Mouse (Mus musculus): ENCODE data around the gene Ablim2. TPM values are rescaled to one million over a fixed set of nuclear protein-coding genes. Genes with fewer than 3 reads are reported as not detected.
A peak's percentile ranks its signal among the peaks of the same experiment; 100 is the strongest.

The Ablim2 gene
- polyA plus RNA-seq, 1 experiment from 2014 or later = 1.8 TPM

DNA sequence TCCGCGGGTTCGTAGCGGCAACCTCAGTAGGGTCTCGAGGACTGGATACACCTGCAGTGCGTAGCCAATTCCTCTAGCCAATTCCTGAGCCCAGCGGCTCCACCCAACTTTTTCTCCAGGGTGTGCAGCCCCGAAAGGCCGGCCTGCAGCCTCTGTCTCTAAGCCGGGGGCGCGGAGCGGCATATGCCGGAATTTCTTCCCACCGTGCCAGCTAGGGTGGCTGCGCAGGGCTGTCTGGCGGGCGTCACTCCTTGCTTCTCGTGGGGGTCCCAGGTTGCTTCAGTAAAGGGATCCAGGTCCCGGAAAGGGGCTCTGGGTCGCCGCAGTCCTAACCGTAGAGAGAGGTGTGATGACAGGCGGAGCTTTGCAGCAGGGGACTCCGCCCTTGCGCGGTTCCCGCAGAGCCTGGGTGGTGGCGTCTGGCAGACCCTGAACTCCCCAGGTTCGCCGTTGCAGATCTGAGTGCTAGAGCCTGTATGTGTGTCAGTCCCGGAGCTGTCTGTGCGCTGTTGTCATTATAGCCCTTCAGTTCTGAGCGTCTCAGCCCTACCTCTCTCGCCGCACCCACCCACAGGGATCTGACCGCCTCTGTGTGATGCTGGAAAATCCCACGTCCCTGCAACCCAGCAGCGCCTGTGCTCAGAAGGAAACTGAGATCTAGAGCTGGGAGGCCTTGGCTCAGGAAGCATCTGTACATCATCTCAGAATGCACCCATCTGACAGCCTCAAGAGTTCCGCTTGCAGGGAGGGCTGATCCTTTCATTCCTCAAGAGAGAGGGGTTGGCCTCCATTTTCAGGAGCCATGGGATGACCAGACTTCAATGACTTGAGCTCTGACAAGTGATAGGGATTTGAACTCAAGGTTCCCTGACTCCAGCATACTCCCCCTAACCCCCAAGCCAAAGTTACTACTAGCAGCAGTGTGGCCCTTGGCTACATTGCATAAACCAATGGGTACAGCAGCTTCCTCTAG is 687 bp downstream of the Ablim2 start:
- no peaks in the 10 kb centered on the region for H3K9me3 ChIP-seq
- H3K27ac ChIP-seq = no peak overlapping the region
- H3K36me3 ChIP-seq = no peaks in the 10 kb centered on the region
- H3K9ac ChIP-seq = peak overlapping the region; percentile 59
- H3K4me2 ChIP-seq (replicated peaks) = peak overlapping the region; percentile 99
- H3K4me3 ChIP-seq = peak overlapping the region; percentile 61
- WGBS = 2% methylated on average over 40 of the region's 40 CpGs
- peaks cover 10% of the 10 kb centered on the region for H3K4me1 ChIP-seq
- peaks cover 69% of the 10 kb centered on the region for H3K27me3 ChIP-seq
- ATAC-seq (ENCODE audit: low FRiP score, low read depth) = peak; percentile 6; the same call in 1 of the 2 replicates

GRCm38 (mm10) chr5:35761323-35761722 is 3.6 kb downstream of the Ablim2 start:
- Histone ChIP-seq H3K4me3 (no peak overlapping the region), H3K4me2 (replicated peaks) (no peak overlapping the region), H3K4me1 (peaks cover 10% of the 10 kb centered on the region), H3K27ac (no peak overlapping the region), H3K9ac (no peak overlapping the region), H3K9me3 (no peaks in the 10 kb centered on the region), H3K36me3 (no peaks in the 10 kb centered on the region), H3K27me3 (peaks cover 62% of the 10 kb centered on the region)
- WGBS = 75% methylated on average over 5 of the region's 5 CpGs
- ATAC-seq (ENCODE audit: low FRiP score, low read depth) = no peak

GRCm38 (mm10) chr5:35762388-35762787 is 4.7 kb downstream of the Ablim2 start:
- no peaks in the 10 kb centered on the region for H3K36me3 ChIP-seq
- H3K4me2 ChIP-seq (replicated peaks) = no peak overlapping the region
- H3K4me3 ChIP-seq = no peak overlapping the region
- H3K9me3 ChIP-seq = no peaks in the 10 kb centered on the region
- no peak for ATAC-seq (ENCODE audit: low FRiP score, low read depth)
- peaks cover 9% of the 10 kb centered on the region for H3K4me1 ChIP-seq
- peaks cover 51% of the 10 kb centered on the region for H3K27me3 ChIP-seq
- no peak overlapping the region for H3K27ac ChIP-seq
- H3K9ac ChIP-seq = no peak overlapping the region
- 73% methylated on average over 5 of the region's 5 CpGs for WGBS

DNA sequence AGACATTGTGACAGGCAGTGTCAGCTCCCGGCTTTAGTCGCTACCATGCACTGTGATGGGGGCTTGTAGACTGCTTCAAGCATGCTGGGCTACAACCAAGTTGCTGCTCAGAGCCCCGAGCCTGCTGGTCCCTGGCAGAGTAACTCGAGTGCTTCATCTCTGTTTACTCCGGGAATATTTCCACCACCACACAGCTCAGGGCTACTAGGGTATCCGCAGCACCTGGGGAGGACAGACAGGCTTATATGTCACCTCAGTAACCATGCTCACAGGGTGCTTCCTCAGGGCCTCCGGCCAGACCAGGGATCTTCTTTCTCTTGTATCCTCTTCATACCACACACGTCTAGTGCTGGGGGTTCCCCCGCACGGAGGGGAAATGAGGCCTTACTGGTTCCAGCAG is 5.2 kb downstream of the Ablim2 start:
- Histone ChIP-seq H3K4me2 (replicated peaks) (no peak overlapping the region), H3K9ac (no peak overlapping the region), H3K27me3 (peaks cover 48% of the 10 kb centered on the region), H3K9me3 (no peaks in the 10 kb centered on the region), H3K27ac (no peak overlapping the region), H3K36me3 (no peaks in the 10 kb centered on the region), H3K4me3 (no peak overlapping the region), H3K4me1 (peaks cover 13% of the 10 kb centered on the region)
- 74% methylated on average over 10 of the region's 10 CpGs for WGBS
- no peak for ATAC-seq (ENCODE audit: low FRiP score, low read depth)

DNA sequence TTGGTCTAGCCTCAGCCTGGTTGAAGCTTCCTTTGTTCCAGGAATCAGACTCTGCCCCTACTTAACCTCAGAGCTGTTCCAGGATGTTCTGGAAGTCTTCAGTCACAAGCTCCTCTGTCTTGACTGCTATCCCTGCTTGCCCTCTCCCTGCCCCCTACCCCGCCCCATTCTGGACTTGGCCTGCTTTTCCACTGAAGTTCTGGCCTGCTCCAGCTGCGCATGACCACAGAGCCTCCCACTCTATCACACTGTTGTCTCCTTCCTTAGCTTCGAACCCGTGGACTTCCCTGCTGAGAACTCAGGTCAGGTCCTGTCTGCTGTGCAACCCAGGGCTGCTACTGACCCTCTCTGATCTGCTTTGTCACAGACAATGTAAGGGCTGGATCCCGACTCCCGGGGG is 8.2 kb downstream of the Ablim2 start:
- 79% methylated on average over 6 of the region's 6 CpGs for WGBS
- H3K36me3 ChIP-seq = no peaks in the 10 kb centered on the region
- H3K9ac ChIP-seq = no peak overlapping the region
- H3K9me3 ChIP-seq = no peaks in the 10 kb centered on the region
- no peak overlapping the region for H3K4me2 ChIP-seq (replicated peaks)
- no peak overlapping the region for H3K4me3 ChIP-seq
- H3K4me1 ChIP-seq = peaks cover 13% of the 10 kb centered on the region
- ATAC-seq (ENCODE audit: low FRiP score, low read depth) = no peak
- no peak overlapping the region for H3K27ac ChIP-seq
- peaks cover 17% of the 10 kb centered on the region for H3K27me3 ChIP-seq

- Histone ChIP-seq H3K9me3 (no peaks in the 10 kb centered on the region), H3K27ac (no peak overlapping the region), H3K4me2 (replicated peaks) (no peak overlapping the region), H3K4me1 (peaks cover 29% of the 10 kb centered on the region), H3K9ac (no peak overlapping the region), H3K4me3 (no peak overlapping the region), H3K36me3 (no peaks in the 10 kb centered on the region), H3K27me3 (no peaks in the 10 kb centered on the region)
- WGBS = 63% methylated on average over 3 of the region's 3 CpGs
- ATAC-seq (ENCODE audit: low FRiP score, low read depth) = no peak
Measured at GRCm38 (mm10) chr5:35768525-35768924, 10.8 kb downstream of the Ablim2 start.

DNA sequence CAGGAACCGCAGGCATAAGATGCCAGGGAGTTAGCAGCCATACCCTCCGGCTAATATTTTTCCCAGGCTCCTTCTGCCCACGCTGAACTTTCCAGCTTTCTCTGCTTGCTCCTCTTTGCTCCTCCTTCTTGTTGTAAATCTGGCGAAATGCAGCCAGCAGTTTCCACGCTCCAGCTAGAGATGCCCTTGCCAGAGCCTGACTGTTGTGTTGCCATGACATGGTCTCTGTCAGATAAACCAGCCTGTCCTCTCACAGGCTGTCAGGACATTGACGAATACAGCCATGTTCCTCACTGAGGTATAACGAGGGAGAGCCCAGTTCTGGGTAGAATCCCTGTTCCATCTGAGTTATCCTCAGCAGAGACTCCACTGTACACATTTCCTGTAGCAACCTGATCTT is 11.3 kb downstream of the Ablim2 start:
- H3K36me3 ChIP-seq = no peaks in the 10 kb centered on the region
- no peak for ATAC-seq (ENCODE audit: low FRiP score, low read depth)
- no peak overlapping the region for H3K9ac ChIP-seq
- H3K27ac ChIP-seq = no peak overlapping the region
- no peaks in the 10 kb centered on the region for H3K27me3 ChIP-seq
- no peaks in the 10 kb centered on the region for H3K9me3 ChIP-seq
- H3K4me2 ChIP-seq (replicated peaks) = no peak overlapping the region
- WGBS = 75% methylated on average over 7 of the region's 7 CpGs
- peaks cover 34% of the 10 kb centered on the region for H3K4me1 ChIP-seq
- H3K4me3 ChIP-seq = no peak overlapping the region

DNA sequence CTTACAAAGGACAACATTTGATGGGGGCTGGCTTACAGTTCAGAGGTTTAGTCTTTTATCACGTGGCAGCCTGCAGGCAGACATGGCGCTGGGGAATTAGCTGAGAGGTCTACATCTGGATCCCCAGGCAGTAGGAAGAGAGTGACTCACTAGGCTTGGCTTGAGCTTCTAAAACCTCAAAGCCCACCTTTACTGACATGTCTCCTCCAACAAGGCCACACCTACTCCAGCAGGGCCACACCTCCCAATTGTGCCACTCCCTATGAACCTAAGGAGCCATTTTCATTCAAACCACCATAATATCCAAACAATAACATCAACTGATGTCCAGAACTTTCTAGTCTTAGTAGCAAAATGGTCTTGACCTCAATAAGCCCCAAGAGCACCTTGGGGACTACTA is 12.6 kb downstream of the Ablim2 start:
- ATAC-seq (ENCODE audit: low FRiP score, low read depth) = no peak
- H3K4me1 ChIP-seq = peaks cover 46% of the 10 kb centered on the region
- no peak overlapping the region for H3K4me3 ChIP-seq
- no peak overlapping the region for H3K4me2 ChIP-seq (replicated peaks)
- H3K9ac ChIP-seq = no peak overlapping the region
- H3K36me3 ChIP-seq = no peaks in the 10 kb centered on the region
- 89% methylated on average over 2 of the region's 2 CpGs for WGBS
- H3K27ac ChIP-seq = no peak overlapping the region
- H3K27me3 ChIP-seq = no peaks in the 10 kb centered on the region
- H3K9me3 ChIP-seq = no peaks in the 10 kb centered on the region

GRCm38 (mm10) chr5:35770891-35771663 is 13.4 kb downstream of the Ablim2 start:
- Histone ChIP-seq H3K27me3 (no peaks in the 10 kb centered on the region), H3K9ac (no peak overlapping the region), H3K9me3 (no peaks in the 10 kb centered on the region), H3K27ac (no peak overlapping the region), H3K4me1 (peaks cover 52% of the 10 kb centered on the region), H3K36me3 (no peaks in the 10 kb centered on the region), H3K4me3 (no peak overlapping the region), H3K4me2 (replicated peaks) (no peak overlapping the region)
- 43% methylated on average over 14 of the region's 14 CpGs for WGBS
- no peak for ATAC-seq (ENCODE audit: low FRiP score, low read depth)

DNA sequence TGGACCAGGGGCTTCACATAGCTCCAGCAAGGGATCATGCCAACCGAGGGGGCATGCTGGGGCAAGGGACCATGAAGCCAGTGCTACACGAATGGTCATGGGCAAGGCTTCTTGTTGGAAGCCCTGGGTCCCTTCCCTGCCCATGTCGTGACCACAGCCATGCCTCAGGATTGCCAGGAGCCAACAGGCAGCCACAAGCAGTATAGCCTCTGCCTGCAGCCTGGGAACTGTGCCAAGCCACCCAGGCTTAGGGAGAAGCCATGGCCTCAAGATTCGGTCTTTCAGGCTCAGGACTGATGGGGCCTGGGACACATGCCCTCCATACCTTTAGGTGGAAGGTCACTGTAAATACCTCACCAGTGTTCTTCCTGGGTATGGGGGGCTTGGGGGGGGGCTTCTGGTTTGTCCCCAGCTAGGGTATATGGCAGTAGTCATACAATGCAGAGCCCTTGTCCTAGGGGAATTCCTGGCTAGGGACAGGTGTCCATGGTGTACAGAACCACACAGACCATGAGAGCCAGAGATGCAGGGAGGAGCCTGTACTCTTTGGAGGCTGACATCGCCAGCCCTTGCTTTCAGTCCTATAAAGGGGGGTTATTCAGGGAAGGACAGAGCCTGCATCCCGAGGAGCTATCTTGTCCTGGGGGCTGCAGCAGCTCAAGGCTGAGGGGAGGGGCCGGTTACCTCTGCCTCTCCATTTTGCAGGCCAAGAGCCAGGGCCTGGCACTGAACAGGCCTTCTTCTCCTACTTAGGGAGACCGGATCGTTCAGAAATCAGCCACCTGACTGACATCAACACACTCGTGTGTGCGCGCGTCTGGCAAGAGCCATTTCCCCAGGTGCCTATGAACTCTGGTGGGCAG is 15.8 kb downstream of the Ablim2 start:
- no peaks in the 10 kb centered on the region for H3K36me3 ChIP-seq
- no peak overlapping the region for H3K4me3 ChIP-seq
- no peak overlapping the region; the same call in 1 of the 2 replicates for H3K9ac ChIP-seq
- ATAC-seq (ENCODE audit: low FRiP score, low read depth) = peak; percentile 49
- H3K4me2 ChIP-seq (replicated peaks) = peak overlapping the region; percentile 36
- no peaks in the 10 kb centered on the region for H3K27me3 ChIP-seq
- H3K9me3 ChIP-seq = no peaks in the 10 kb centered on the region
- no peak overlapping the region; the same call in 1 of the 2 replicates for H3K27ac ChIP-seq
- WGBS = 29% methylated on average over 13 of the region's 13 CpGs
- peaks cover 43% of the 10 kb centered on the region for H3K4me1 ChIP-seq

DNA sequence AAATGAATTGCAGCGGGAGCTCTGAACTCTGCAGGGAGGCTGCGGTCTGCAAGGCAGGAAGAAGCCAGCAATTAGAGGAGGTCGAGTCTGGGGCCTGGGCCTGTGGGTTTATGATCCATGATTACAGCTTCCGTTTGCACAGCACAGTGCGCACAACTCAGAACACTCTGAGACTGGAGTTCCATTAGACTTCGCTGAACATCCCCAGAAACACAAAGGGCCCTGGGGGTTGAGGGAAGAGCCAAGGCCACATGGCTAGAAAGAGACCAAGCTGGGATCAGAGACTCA is 16.4 kb downstream of the Ablim2 start:
- peak overlapping the region; percentile 36 for H3K4me2 ChIP-seq (replicated peaks)

GRCm38 (mm10) chr5:35781116-35781515 is 23.4 kb downstream of the Ablim2 start:
- Histone ChIP-seq H3K27me3 (no peaks in the 10 kb centered on the region), H3K9me3 (no peaks in the 10 kb centered on the region), H3K27ac (no peak overlapping the region), H3K4me3 (no peak overlapping the region), H3K4me2 (replicated peaks) (no peak overlapping the region), H3K36me3 (no peaks in the 10 kb centered on the region), H3K9ac (no peak overlapping the region), H3K4me1 (no peaks in the 10 kb centered on the region)
- 64% methylated on average over 3 of the region's 3 CpGs for WGBS
- ATAC-seq (ENCODE audit: low FRiP score, low read depth) = no peak

More for the DNA sequence above, 16.4 kb downstream of the Ablim2 start:
- Histone ChIP-seq H3K36me3 (no peaks in the 10 kb centered on the region), H3K4me3 (no peak overlapping the region), H3K9ac (no peak overlapping the region), H3K27me3 (no peaks in the 10 kb centered on the region), H3K27ac (no peak overlapping the region; the same call in 1 of the 2 replicates), H3K4me1 (peaks cover 43% of the 10 kb centered on the region), H3K9me3 (no peaks in the 10 kb centered on the region)
- 3% methylated on average over 6 of the region's 6 CpGs for WGBS
- ATAC-seq (ENCODE audit: low FRiP score, low read depth) = no peak

Measured in limb, embryonic 13.5 days (tissue).